Comparison of ENCODE assay signal across 17 mouse cellular contexts in the genomic region with DNA sequence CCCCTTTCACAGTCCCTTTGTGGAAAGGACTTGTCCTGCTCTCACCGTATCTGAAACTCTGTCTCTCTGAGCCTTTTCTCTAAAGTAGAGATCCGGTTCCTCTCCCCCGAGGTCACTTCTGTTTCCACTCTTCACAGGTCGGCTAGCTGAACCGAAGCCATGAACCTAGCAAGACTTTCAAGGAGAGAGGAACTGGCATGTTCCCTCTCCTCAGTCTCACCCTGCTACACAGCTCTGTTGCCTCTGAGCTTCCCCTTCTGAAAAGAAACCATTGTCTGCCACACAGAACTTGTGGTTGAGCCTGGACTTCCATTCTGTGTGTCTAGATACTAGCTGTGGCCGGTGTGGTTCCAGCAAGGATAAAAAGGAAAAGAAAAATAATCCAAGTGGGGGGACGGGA. TPM values are rescaled to one million over a fixed set of nuclear protein-coding genes. Genes with fewer than 3 reads are reported as not detected.
A peak's percentile ranks its signal among the peaks of the same experiment; 100 is the strongest.
DNase-seq lines count a peak whose midpoint lies in the region; ATAC-seq lines count a peak whose summit lies in the region.
"Had no signal": no experiment of that assay in that cellular context is flagged by ENCODE, and none has a peak within 500 bp of the region (broad histone marks: within the 10 kb centered on the region; RNA-seq: fewer than 3 reads in every experiment).

No protein-coding gene starts in this region.

- no peak overlapping the region for H3K27ac ChIP-seq in liver, embryonic 12.5 days
- no peak overlapping the region for H3K27ac ChIP-seq in heart, embryonic 12.5 days (ENCODE audit: poor library complexity, severe bottlenecking)
- H3K27ac ChIP-seq: heart, embryonic 15.5 days; hindbrain, embryonic 14.5 days; limb, embryonic 13.5 days had no signal

- H3K9me3 ChIP-seq in liver, embryonic 12.5 days (replicated peaks): no peaks in the 10 kb centered on the region
- H3K9me3 ChIP-seq in heart, embryonic 12.5 days (replicated peaks): no peaks in the 10 kb centered on the region
- H3K9me3 ChIP-seq: heart, embryonic 15.5 days; limb, embryonic 13.5 days had no signal

- H3K4me2 ChIP-seq in liver, embryonic 12.5 days: no peak overlapping the region
- no peak overlapping the region for H3K4me2 ChIP-seq in heart, embryonic 12.5 days
- H3K4me2 ChIP-seq: heart, embryonic 15.5 days; hindbrain, embryonic 14.5 days; limb, embryonic 13.5 days had no signal

- peak; percentile 4 for DNase-seq in liver
- DNase-seq in brain, adult 2 months (ENCODE audit: low read depth, low spot score): peak; percentile 43
- DNase-seq in lung, postnatal 36 days: peak; percentile 26
- DNase-seq in spleen, postnatal 10 days (ENCODE audit: low spot score in 2 of 2): peak; percentile 3 to 17
- no peak for DNase-seq in gastrocnemius, postnatal 10 days
- DNase-seq in cerebellum, adult 8-10 months: no peak
- DNase-seq: cerebellum, adult 9-11 months; forebrain, postnatal 0 days; gastrocnemius, postnatal 25 days; kidney, adult 11 months; thymus, postnatal 14 days had no signal

- H3K4me1 ChIP-seq in liver, embryonic 12.5 days: peaks cover 4% of the 10 kb centered on the region; the same call in 1 of the 2 replicates
- H3K4me1 ChIP-seq in heart, embryonic 12.5 days (replicated peaks): peaks cover under 1% of the 10 kb centered on the region; the same call in 1 of the 2 replicates

- 20% methylated on average over 7 of the region's 7 CpGs for WGBS in liver, embryonic 12.5 days (ENCODE audit: insufficient replicate concordance)
- 64% methylated on average over 7 of the region's 7 CpGs for WGBS in heart, embryonic 12.5 days

- no peaks in the 10 kb centered on the region for H3K36me3 ChIP-seq in liver, embryonic 12.5 days
- H3K36me3 ChIP-seq in heart, embryonic 12.5 days: no peaks in the 10 kb centered on the region
- H3K36me3 ChIP-seq: heart, embryonic 15.5 days; limb, embryonic 13.5 days had no signal

- H3K4me3 ChIP-seq in liver, embryonic 12.5 days: no peak overlapping the region
- no peak overlapping the region for H3K4me3 ChIP-seq in heart, embryonic 12.5 days
- H3K4me3 ChIP-seq: erythroblast, embryonic 14.5 days; heart, embryonic 15.5 days; limb, embryonic 13.5 days had no signal

- no peak for ATAC-seq in liver, embryonic 12.5 days
- no peak for ATAC-seq in heart, embryonic 12.5 days (ENCODE audit: insufficient number of reproducible peaks, low FRiP score)
- ATAC-seq: forebrain, postnatal 0 days had no signal

- H3K9ac ChIP-seq in liver, embryonic 12.5 days: no peak overlapping the region
- no peak overlapping the region for H3K9ac ChIP-seq in heart, embryonic 12.5 days
- H3K9ac ChIP-seq: forebrain, postnatal 0 days; heart, embryonic 15.5 days; hindbrain, embryonic 14.5 days; limb, embryonic 13.5 days had no signal

- no peaks in the 10 kb centered on the region for H3K27me3 ChIP-seq in liver, embryonic 12.5 days (replicated peaks)
- H3K27me3 ChIP-seq in heart, embryonic 12.5 days (replicated peaks): no peaks in the 10 kb centered on the region
- H3K27me3 ChIP-seq: heart, embryonic 15.5 days; limb, embryonic 13.5 days had no signal

RNA-seq across cellular contexts. Expression of a gene that starts 4.1 kb away (rescaled TPM):
- 0.71 and 0.73 TPM in 2 replicates for polyA plus RNA-seq in liver, embryonic 12.5 days (2016; fragmentation: Nextera tagmentation; extraction: Ambion mirVana)
- 1 to 10 TPM; 3.8 TPM for total RNA-seq in gastrocnemius, postnatal 10 days (2021)
- polyA plus RNA-seq in heart, embryonic 12.5 days (2016; fragmentation: Nextera tagmentation; extraction: Ambion mirVana): 2.2 and 3.8 TPM in 2 replicates
- polyA plus RNA-seq: erythroblast, embryonic 14.5 days had no signal

RNA-seq across cellular contexts. Expression of a gene that starts 32.9 kb away (rescaled TPM):
- 3.0 and 3.2 TPM in 2 replicates for polyA plus RNA-seq in liver, embryonic 12.5 days (2016; fragmentation: Nextera tagmentation; extraction: Ambion mirVana)
- 1 to 10 TPM; 5.2 to 6.5 TPM for total RNA-seq in gastrocnemius, postnatal 10 days (2021)
- 5.4 TPM in 2 replicates for polyA plus RNA-seq in heart, embryonic 12.5 days (2016; fragmentation: Nextera tagmentation; extraction: Ambion mirVana)

Comparison
In these comparisons a context has a peak if more than half of its experiments do, and no peak if none do; other contexts are left out.
1. DNase-seq: peak in liver (single experiment), brain, adult 2 months (single experiment), lung, postnatal 36 days (single experiment) and spleen, postnatal 10 days (2 of 2); none in gastrocnemius, postnatal 10 days (single experiment) and cerebellum, adult 8-10 months (single experiment).